Mouse (Mus musculus) cortical plate, adult 2 months (tissue): ENCODE data around the gene Scel. TPM values are rescaled to one million over a fixed set of nuclear protein-coding genes. Genes with fewer than 3 reads are reported as not detected.

Source experiments
- H3K27ac ChIP-seq: fragments of 200-500 bp; 2 replicates; pipeline ENCODE4 v1.5.1; 2012; ENCODE audit warnings: low read length, control low read depth, inconsistent platforms; ENCODE audit not compliant: insufficient read depth
- H3K4me1 ChIP-seq: fragments of 200-500 bp; 2 replicates; pipeline ENCODE4 v1.6.1; 2011; ENCODE audit warnings: low read length; ENCODE audit not compliant: control insufficient read depth, insufficient read depth
- H3K4me3 ChIP-seq: fragments of 200-500 bp; 2 replicates; pipeline ENCODE4 v1.5.1; 2011; ENCODE audit warnings: mild to moderate bottlenecking, low read length, control low read depth; ENCODE audit not compliant: insufficient read depth
- CTCF ChIP-seq: fragments of 200-500 bp; IDR thresholded peaks from 2 replicates; pipeline ENCODE4 v1.5.1; 2011; ENCODE audit warnings: mild to moderate bottlenecking, control low read depth, low read length; ENCODE audit not compliant: insufficient read depth; ENCODE audit errors: extremely low read depth
- POLR2A ChIP-seq: fragments of 200-500 bp; IDR thresholded peaks from 2 replicates; pipeline ENCODE4 v1.6.1; 2011; ENCODE audit warnings: mild to moderate bottlenecking, low read length, control low read depth; ENCODE audit not compliant: insufficient read depth; ENCODE audit errors: extremely low read depth
- polyA plus RNA-seq: library from polyadenylated mRNA; depleted of rRNA; stranded (reverse); fragments of >200 nt; gene quantifications from 2 replicates; pipeline ENCODE4 v1.2.3, GENCODE M21; 2012; rRNA removed

Scel gene
- polyA plus RNA-seq, 1 experiment = 2.0 TPM

DNA sequence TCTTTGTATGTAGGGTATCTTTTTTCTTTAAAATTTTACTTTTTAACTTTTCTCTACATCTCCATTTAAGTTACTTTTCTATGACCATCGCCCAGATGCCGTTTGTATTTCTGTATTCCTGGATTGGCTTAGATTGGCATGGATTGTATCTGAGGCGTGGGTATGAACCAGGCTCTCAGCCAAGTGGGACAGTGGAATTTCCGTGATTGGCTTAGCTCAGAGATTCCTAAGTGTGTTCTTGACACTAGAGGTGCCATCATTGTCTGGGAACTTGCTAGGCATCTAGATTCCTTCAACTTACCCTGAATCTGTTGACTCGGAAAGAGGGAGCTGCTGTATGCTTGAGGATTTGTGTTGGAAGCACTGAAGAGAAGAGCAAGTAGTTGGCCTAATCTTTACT, 142.3 kb downstream of the Scel start:
- Histone ChIP-seq H3K4me1 (peaks cover 13% of the 10 kb centered on the region), H3K27ac (no peak overlapping the region), H3K4me3 (no peak overlapping the region)
- TF ChIP-seq POLR2A = no peak
- no peak for TF ChIP-seq CTCF

DNA sequence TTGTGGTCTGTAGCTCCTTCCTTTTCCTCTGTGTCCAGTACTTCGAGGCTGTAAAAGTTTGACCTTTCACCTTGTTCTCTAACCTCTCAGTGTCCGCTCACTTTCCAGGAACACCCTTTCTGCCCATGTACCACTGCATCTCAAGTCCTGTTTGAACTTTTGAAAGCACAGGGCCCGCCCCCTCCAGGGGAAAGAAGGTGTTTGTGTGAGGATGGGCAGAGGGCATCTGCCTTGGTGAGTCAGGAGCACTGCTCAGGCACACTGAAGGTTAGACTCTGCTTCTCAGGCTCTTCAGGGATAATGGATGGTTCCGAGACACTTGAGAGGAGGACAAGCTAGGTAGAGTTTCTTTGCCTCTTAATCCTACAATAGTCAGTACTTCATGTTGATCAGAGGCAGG, 144.7 kb downstream of the Scel start:
- TF ChIP-seq POLR2A (no peak), CTCF (no peak)
- no peak overlapping the region for H3K27ac ChIP-seq
- H3K4me1 ChIP-seq = peaks cover 11% of the 10 kb centered on the region
- no peak overlapping the region for H3K4me3 ChIP-seq

Other genes with a start within 250 kb of the Scel start
- 129 and 135 TPM in 2 replicates for gene Mycbp2, start 166.5 kb upstream of the Scel start, polyA plus RNA-seq
- gene Slain1, start 136.9 kb downstream of the Scel start, polyA plus RNA-seq = 58.4 and 72.4 TPM in 2 replicates